Mouse (Mus musculus): ENCODE measurements around the gene Kcnip2.

GRCm38 (mm10) chr19:45807732-45808131 lies 8.1 kb downstream of the Kcnip2 start:
- TF ChIP-seq CTCF (conservative IDR thresholded peaks at IDR 0.05; ENCODE audit: low read length) (no peak), POU5F1 (IDR thresholded peaks at IDR 0.05; ENCODE audit: borderline replicate concordance, low read length) (no peak)

Data from E14TG2a.4 (cell line).